Mouse (Mus musculus) forebrain, embryonic 16.5 days (tissue): ENCODE data around the gene Mrgpra3. TPM values are rescaled to one million over a fixed set of nuclear protein-coding genes. Genes with fewer than 3 reads are reported as not detected.

Experiments used
- ATAC-seq: fragments of 200-750 bp; cut with Nextera tagmentation; 2 replicates; pipeline ENCODE4 v1.8.0; 2017; ENCODE audit warnings: mild to moderate bottlenecking, moderate library complexity
- H3K27ac ChIP-seq: fragments of 300-500 bp; sonication (generic); 2 replicates; pipeline ENCODE4 v1.5.1; 2014; ENCODE audit warnings: low read length, control low read depth
- H3K27me3 ChIP-seq: fragments of 300-500 bp; sonication (generic); replicated peaks from 2 replicates; pipeline ENCODE4 v1.6.1; 2014; ENCODE audit warnings: low read length; ENCODE audit not compliant: control insufficient read depth, insufficient read depth
- H3K36me3 ChIP-seq: fragments of 300-500 bp; sonication (generic); 2 replicates; pipeline ENCODE4 v1.6.1; 2014; ENCODE audit not compliant: control insufficient read depth, insufficient read depth
- H3K4me1 ChIP-seq: fragments of 300-500 bp; sonication (generic); replicated peaks from 2 replicates; pipeline ENCODE4 v1.6.1; 2014; ENCODE audit warnings: low read length; ENCODE audit not compliant: control insufficient read depth, insufficient read depth
- H3K4me2 ChIP-seq: fragments of 300-500 bp; sonication (generic); 2 replicates; pipeline ENCODE4 v1.6.1; 2014; ENCODE audit warnings: mild to moderate bottlenecking, low read length, control low read depth
- H3K4me3 ChIP-seq: fragments of 300-500 bp; sonication (generic); replicated peaks from 2 replicates; pipeline ENCODE4 v1.5.1; 2014; ENCODE audit warnings: mild to moderate bottlenecking, low read length, control low read depth
- H3K9ac ChIP-seq: fragments of 300-500 bp; sonication (generic); replicated peaks from 2 replicates; pipeline ENCODE4 v1.6.1; 2014; ENCODE audit warnings: low read depth, low read length, control low read depth
- H3K9me3 ChIP-seq: fragments of 300-500 bp; sonication (generic); 2 replicates; pipeline ENCODE4 v1.6.1; 2016; ENCODE audit warnings: low read length; ENCODE audit not compliant: control insufficient read depth
- WGBS: fragments of 180-500 bp; shearing (Covaris S2); extraction: QIAGEN DNeasy Blood & Tissue Kit; methylation state at CpG from one replicate; pipeline ENCODE4 v1.1.7; 2014; 5-methylcytosine and 5-hydroxymethylcytosine counted together
- polyA plus RNA-seq: library from polyadenylated mRNA; unstranded; fragments of >200 nt; fragmentation: Nextera tagmentation; extraction: Ambion mirVana; gene quantifications from 2 replicates; pipeline ENCODE4 v1.2.1, GENCODE M21; 2015

Mrgpra3 gene
- polyA plus RNA-seq: not detected in 2 replicates

GRCm38 (mm10) chr7:47601272-47601671 is at the start of gene Mrgpra3:
Mrgpra3 (minus strand) TSS chr7:47601372.
- WGBS: 78% methylated on average over 2 of the region's 2 CpGs
- Histone ChIP-seq H3K4me2 (no peak within 1 kb of the TSS), H3K27ac (no peak within 1 kb of the TSS), H3K36me3 (no peaks in the 10 kb centered on the region), H3K4me1 (no peaks in the 10 kb centered on the region), H3K9me3 (peaks cover 11% of the 10 kb centered on the region), H3K4me3 (no peak within 1 kb of the TSS), H3K9ac (no peak within 1 kb of the TSS), H3K27me3 (no peaks in the 10 kb centered on the region)
- ATAC-seq: no peak

Other genes with a start within 250 kb of the Mrgpra3 start
- gene Mrgpra1, start 247.1 kb downstream of the Mrgpra3 start, polyA plus RNA-seq: not detected in 2 replicates
- gene Mrgpra2a, start 149.2 kb downstream of the Mrgpra3 start, polyA plus RNA-seq: not detected in 2 replicates
- gene Mrgpra2b, start 72.5 kb downstream of the Mrgpra3 start, polyA plus RNA-seq: not detected in 2 replicates